Mouse (Mus musculus) spleen, adult 12 weeks (tissue): ENCODE measurements around the gene Hectd4.

ENCODE experiments used
- DNase-seq: peaks from one replicate; pipeline ENCODE4 v3.0.0; 2022; ENCODE audit warnings: low spot score

Gene Hectd4

DNA sequence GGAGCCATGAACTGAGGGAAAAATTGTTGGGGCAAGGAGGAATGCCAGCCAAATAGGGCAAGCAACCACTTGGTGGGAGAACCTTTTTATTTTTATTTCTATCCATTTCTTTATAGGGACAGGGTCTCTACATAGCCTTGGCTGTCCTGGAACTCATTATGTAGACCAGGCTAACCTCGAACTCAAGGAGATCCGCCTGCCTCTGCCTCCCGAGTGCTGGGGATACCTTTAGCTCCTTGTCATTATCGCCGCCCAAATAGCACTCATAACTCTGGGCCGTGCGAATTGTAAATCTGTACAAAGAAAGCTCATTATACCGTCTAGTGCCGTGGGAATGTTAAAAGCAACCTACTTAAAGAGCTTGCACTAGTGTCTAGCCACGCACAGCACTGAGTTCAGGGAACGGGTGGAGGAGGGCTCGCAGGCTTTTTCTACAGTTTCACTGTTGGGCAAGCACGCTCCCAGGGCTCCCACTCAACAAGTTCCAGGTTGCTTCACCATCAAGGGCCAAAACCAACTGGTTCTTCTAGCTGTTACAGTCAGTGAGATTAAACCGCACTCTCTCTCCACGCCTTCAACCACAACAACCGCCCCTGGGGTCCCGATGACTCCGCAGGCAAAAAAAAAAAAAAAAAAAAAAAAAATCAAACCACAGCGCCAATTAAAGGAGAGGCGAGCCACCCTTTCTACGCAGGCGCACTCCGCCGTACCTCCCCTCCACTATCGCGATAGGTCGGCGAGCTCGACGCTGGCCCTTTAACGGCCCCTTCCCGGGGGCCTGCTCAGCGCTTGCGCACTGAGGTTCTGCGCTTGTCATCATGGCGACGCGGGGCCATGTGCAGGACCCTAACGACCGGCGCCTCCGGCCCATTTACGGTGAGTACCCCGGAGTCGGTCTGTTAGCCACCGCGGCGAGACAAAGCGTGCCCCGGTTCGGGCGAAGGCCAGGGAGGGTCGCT is 177.4 kb downstream of the Hectd4 start, which contains the start of gene Naa25:
Gene Naa25, plus strand, starts transcription at position 750 of the 959 bp plus-strand sequence.
- DNase-seq = peak; percentile 90

DNA sequence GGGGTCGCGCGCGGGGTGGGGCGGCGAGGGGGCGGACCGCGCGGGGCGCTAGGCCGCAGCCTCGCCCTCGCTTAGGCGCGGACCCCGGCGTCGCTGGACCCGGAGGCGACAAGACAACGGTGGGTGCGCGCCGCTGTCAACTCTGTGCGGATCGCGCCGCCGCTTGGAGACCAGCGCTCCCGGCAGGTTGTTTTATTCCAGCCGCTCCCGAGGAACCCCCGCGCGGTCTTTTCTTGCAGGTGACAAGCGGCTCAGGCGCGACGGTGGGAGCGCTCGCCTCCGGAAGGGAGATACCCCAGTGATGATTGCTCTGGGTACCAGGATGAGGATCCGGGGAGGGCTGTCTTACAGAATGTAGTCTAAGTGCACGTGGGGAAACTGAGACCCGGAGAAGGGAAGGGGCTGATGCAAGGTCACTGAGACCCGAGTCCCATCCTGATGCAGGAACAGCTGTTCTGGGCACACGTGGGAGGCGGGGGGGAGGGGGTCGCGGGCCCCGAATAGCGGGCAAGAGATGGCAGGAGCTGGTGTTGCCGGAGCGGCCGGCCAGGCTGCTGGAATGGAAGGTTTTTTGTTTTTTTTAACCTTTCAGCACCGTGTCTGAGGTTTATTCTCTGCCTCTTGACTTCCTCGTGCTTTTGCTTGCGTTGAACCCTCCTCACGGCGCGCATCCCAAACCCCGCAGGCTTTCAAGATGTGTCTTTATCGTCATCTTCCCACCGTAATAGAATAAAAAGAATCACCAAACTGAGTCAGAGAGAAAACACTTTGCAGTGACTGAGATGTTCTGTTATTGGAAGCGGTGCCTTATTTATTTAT is 178.3 kb downstream of the Hectd4 start:
- DNase-seq = no peak

DNA sequence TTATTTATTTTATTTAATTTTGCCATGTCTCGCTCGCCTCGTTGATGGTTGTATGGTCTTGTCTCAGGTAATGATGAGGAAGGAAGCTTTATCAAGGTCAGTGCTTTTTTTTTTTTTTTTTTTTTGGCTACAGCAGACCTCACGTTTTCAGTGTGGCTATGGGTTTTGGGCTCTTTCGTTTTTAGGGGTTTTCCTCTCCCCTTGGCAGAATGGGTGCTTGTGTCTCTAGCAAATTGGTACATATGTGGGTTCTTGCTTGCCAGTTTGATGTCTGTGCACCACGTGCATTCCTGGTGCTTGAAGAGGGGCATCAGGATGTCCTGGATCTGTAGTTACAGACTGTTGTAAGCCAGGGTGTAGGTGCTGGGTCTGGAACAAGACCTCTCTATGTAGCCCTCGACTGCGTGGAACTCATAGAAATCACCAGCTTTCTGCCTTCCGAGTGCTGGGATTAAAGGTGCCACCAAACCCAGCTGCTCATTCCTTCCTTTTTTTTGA is 179.0 kb downstream of the Hectd4 start:
- DNase-seq = no peak

DNA sequence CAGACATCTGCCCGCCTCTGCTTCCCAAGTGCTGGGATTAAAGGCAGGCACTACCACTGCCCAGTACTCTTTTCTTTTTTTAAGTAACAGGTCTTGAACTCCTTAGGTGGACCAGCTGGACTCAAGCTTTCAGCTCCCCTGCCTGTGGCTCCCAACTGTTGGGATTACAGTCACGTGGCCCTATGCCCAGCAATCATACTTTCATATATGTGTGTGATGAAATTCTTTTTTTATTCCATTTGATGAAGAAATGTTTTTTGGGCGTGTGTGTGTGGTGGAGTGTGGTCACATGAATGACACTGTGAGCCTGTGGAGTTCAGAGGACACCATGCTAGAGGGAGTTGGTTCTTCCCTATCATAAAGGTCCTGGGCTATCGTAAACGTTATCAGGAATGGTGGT is 179.5 kb downstream of the Hectd4 start:
- no peak for DNase-seq

DNA sequence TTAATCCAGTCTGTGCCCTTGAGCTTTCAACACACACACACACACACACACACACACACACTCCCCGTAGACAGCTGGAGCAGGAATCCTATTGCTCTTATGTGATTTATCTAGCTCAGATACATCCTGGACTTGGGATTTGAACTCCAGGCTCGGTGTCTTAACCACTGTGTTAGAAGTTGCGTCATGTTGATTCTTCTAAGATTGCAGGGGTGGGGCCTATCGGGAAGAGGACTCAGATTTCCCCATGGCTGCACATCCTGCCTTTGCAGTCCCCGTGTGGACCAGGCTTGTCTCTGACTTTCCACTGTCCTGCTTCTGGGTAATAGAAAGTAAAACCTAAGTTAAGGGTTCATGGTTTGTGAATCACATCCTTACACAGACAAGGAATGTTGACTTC is 180.0 kb downstream of the Hectd4 start:
- DNase-seq = no peak

DNA sequence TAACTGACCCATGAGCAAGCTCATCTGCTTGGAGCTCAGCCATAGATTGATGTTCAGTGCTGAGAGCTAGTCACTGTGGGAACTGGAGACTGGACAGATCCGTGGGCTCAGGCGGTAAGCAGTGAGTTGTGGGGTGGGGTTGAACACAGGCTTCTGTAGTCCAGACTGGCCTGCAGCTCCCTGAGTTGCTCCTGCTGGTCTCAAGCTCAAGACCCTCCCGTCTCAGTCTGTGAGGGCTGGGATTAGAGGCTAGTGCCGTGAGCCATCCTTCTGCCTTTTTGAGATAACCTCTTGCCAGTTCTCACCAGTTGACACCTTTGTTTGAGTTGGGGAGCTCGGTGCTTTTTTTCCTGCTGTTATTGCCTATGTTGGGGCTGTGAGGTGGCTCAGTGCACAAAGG is 180.8 kb downstream of the Hectd4 start:
- DNase-seq = no peak

DNA sequence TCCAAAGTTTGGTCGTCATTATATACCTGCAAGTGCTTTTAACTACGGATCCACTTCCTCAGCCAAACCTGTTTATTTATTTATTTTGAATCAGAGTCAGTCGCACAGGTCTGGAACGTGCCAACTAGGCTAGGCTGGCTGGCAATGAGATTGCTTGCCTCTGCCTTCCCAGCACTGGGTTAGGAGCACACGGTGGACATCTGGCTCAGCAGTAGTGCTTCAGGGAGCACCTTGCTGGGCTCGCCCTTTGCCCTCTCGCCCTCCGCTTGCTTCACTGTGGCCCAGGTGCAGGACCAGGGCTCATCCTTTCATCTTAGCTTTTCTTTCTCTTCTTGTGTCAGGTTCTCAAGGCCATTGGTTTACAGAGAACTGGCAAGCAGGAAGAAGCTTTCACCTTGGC is 187.8 kb downstream of the Hectd4 start:
- DNase-seq = no peak

DNA sequence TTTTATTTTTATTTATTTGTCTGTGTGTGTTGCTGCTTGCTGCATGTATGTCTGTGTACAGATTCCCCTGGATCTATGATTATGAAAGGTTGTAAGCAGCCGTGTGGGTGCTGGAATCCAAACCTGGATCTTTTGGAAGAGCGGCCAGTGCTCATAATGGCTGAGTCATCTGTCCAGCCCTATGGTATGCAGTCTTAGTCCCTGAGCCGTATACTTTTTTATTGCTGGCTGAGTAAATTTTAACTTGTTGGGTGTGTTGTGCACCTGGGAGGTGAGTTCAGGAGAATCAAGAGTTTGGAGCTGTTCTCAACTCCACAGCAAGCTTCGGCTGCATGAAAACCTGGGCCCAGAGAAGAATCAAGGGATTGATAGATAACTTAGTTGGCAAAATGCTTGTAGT is 191.0 kb downstream of the Hectd4 start:
- no peak for DNase-seq
